Mouse (Mus musculus): ENCODE results near the gene Zcchc4. TPM values are rescaled to one million over a fixed set of nuclear protein-coding genes. Genes with fewer than 3 reads are reported as not detected.
A peak's percentile ranks its signal among the peaks of the same experiment; 100 is the strongest.

The Zcchc4 gene
- polyA plus RNA-seq, 2 experiments from 2014 or later, result 14.4 to 15.2 TPM

DNA sequence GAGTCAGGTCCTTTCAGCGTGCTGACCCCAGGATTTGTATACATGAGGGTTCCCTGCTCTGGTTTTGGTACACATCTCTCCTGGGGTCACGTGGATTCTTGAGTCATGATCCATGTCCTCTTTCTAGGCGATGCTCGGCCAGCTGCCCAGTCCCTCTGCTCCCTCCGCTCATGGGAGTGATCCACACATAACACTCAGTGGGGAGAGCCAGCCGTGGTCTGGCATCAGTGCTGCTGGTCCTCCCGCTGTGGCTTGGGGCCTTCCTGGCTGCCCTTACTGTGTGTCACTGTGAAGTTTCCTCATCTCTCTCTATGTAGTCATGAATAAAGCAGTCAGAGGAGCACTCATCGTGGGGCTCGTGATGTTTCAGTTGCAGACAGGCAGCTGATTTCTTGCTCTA is 18.9 kb downstream of the Zcchc4 start:
- ATAC-seq, result no peak

DNA sequence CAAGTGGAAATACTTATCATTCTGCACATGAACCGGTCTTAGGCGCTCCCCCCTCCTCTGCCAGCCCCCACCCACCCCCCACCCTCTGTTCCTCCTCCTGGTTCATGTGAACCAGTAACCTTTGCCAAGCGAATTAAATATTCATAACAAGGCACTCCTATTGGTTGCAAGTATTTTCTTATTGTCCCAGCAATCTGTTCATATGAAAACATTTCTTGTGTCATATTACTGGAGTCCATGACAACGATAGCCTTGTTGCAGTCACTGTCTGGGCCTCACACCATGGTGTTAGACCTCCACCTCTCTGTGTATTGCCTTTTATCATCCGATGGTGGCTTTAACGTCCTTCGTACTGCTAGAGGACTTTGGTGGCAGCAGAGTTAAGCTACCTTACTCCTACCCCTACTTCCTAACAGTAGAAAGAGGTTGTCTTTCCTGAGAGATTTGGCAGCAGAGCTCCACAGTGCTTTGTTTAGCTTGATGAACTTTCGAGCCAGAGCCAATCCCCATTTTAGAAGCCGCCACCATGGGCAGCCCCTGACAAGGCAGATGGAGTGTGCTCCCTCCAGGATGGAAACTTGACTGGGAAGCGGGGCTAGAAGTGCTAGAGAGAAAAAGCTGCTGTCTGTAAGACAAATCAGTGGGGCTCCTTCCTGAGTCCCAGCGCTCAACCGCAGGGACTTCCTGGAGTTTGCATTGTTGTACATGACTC is 24.2 kb downstream of the Zcchc4 start:
- no peak for ATAC-seq

DNA sequence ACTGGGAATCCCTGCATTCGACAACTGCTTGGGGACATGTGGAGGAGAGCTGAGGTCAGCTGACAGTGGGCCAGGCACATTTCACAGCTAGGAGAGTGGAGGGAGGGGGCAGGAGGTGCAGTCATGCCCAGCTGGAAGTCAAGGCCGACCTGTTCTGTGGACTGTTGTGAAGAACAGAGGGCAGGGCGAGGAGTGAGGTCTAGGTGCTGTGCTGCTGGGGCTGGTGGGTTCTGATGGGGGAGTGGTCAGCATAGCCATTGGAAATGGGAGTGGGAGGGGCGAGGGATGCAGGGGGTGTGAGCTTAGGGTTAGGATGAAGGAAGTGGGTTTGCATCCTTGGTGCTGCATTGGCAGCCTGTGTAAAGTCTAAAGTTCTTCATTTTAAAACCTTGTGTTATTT is 30.6 kb downstream of the Zcchc4 start:
- no peak for ATAC-seq

DNA sequence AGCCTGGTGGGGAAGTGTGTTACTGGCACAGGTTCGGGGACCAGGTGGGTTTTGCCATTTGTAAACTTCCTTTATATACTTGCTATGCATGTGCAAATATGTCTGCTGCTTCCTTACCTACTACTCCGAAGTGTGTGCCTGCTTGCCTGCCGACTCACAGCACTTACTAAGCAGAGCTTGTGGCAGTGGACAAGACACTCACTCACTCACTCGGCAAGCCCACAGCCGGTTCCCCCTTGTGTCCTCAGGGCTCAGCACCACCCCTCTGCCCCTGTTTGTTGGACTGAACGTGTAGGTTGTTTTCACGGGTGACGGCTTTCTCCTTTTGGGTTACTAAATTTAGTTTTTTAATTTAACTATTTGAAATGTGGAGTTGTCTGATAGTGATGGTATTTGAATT is 31.1 kb downstream of the Zcchc4 start:
- ATAC-seq, result no peak

DNA sequence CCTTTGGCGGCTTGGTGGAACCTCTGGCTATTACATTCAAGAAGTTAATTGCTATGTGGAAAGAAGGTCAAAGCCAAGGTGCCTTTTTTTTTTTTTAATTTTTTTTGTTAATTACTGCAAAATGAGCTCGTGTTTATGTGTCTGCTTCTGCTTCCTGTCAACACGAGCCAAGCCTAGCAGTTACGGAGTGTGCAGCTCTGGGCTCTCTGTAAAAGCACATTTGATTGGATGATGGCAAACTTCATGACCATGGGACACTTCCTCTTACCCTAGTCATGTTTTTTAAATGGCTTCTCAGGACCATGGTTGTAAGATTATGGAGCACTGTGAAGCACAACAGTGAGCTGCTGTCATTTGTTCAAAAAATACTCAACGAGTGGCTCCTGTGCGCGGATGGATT is 31.8 kb downstream of the Zcchc4 start:
- no peak for ATAC-seq

DNA sequence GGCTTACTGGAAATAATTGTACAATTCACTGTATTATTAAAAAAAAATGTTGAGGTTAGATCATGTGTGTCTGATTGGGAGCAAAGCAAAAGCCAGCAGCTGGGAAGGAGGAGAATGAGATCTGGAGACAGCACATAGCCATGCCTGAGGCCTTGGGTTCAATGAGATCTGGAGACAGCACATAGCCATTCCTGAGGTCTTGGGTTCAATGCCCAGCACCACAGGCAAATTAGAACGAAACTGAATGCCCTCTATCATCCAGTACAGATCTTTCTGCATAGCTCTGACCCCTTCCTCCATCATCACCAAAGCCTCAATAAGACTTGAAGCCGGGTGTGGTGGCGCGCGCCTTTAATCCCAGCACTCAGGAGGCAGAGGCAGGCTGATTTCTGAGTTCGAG is 35.2 kb downstream of the Zcchc4 start:
- ATAC-seq, result no peak

DNA sequence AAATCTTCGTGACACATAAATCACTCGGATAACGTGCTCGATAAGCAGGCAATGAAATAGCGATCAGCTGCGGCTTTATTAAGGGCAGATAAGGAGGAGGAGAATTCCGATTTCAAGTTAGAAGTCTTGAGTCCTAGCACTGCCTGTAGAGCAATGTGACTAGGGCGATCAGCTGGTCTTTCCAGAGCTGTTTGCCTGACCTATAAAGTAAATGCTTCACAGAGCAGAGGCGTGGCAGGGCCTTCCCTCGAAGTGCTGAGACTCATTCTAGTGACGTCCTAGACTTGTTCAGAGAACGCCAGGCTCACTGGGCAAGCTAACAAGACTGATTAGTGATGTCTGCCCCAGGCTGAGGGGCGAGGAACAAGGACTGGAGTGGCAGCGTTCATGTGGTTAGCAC is 35.8 kb downstream of the Zcchc4 start:
- ATAC-seq, result no peak

DNA sequence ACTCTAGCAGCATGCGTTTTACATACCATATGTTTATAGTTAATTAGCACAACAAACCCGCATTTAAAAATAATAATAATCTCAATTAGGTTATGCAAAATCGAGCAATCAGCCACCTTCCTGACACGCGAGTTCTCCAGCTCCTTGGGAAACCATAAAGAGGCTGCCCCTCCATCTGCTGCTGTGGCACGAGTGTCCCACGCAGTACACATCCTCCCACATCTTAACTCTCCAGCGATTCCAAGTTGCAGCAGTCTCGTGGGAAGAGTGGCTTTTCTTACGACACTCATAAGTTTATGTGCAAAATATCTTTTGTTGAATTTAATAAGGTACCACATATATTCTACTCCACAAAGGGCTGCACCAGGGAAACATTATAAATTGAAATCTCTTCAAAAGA is 37.2 kb downstream of the Zcchc4 start:
- ATAC-seq, result no peak

DNA sequence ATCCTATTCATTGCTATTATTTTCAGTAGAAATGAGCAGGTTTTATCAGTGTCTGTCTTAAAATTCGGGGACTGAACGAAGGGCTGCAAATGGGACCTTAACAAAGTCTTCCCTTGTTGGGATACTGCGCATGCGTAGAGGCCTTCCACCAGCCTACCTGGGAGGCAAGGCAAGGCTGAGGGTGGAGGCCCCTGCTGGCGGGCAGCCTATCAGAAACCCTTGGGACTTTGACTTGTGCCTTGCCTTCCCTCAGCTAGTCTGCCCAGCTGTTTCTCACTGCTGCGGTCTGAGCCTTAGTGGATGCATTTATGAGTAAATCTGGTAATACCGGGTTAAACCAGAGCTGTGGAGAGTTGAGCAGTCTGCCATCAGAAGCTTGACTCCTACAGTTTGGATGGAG is 38.1 kb downstream of the Zcchc4 start:
- no peak for ATAC-seq

DNA sequence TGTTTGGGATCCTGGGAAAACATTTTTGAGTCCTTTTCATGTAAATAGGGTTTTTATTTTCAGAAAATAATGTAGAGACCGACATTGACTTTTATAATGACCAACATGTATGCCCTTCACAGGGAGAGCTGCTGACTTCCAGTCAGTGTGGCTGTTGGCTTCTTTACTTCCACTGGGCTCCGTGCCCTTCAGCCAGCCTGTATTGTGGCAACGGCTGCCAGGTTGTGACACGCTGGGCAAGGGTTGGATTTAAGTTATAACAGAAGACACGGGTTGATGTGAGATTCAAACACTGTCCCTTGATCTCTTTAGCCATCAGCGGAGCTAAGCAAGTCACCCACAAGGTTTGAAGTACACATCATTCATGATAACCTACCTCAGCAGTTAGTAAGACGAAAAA is 43.5 kb downstream of the Zcchc4 start:
- ATAC-seq, result no peak

DNA sequence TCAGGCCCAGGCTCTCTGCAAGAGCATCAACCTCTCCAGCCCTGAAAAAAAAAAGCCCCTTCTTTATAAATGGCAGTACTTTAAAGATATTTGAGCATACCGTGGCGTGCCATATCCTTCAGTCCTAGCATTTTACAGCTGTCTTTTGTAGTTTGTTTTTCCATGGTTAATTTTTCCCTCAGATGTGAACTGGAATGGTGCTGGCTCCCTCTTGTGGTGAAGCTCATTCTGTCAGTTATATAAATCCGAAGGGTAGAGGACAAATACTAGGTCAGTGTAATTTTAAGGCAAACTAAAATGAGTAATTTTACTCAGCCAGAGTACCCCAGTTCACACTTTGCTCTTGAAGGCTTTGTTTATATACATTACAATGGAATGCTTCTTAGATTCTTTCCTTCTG is 46.5 kb downstream of the Zcchc4 start:
- ATAC-seq, result no peak

DNA sequence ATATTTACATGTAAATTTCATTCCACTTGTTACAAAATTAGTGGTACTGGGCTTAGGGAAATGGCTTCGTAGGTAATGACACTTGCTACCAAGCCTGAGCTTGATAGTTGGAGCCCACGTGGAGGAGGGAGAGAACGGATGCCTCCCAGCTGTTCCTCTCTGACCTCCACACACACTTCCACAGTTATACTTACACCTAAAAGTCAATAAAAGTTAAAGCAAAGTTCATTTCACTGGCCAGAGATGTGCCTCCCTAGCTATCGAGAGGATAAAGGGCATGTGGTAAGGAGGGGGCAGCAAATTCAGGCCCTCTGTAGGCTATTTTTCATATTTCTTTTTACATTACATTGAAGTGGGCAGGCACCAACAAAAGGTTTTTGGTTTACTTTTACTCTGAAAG is 52.7 kb downstream of the Zcchc4 start:
- no peak for ATAC-seq

DNA sequence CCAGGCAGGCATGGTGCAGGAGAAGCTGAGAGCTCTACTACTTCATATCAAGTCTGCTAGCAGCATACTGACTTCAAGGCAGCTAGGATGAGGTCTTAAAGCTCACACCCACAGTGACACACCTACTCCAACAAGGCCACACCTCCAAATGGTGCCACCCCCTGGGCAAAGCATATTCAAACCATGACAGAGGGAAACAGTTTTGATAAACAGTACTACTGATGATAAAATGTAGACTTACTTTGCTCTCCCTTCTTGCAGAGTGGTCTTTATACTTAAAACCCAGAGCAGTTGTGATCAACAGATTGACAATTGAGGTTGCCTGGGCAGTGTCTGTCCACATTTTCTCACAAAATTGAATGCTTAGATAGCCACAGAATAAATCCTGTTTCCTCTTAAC is 57.8 kb downstream of the Zcchc4 start:
- ATAC-seq, result no peak

DNA sequence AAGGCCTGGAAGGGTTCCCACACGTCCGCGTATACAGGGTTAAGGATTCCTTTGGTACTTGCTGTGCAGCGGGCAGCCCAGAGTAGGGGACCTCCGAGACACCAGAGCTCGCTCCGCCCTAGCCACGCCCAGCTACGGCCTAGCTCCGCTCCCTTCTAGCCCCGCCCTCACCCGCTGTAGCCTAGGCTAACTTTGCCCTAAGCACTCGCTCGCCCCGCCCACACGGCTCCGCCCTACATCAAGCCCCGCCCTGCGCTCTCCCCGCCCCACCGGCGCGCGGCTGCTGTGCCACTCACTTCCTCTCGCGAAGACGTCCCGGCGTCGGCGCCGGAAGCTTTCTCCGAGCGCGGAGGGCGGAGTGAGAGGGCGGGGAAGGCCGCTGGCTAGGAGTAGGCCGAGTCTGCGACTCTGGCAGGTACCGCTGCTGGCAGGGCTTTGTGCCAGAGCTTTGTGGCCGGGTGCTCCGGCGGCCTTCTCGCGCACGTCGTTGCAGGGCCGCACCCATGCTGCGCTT is 58.6 kb downstream of the Zcchc4 start, which contains the start of gene Anapc4:
Gene Anapc4, plus strand, starts transcription at position 252 of the 514 bp plus-strand sequence.
- ATAC-seq, result peak; percentile 92

DNA sequence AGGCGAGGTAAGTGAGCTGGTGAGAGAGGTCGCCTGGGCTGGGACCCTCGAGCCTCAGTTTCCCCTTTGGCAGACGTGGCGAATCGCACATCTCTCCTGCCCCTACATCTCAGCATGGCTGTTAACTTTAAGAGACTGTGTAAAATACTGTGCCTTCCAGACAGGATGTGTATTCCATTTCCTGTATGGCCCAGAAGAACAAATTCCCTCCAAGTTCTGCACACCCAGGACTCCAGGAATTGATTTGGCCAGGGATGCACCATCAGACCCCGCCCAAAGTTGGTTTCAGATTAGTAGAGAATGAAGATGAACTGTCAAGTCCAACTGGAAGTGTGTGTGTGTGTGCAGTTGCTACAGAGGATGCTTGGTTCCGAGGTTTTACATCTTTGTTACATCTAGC is 59.2 kb downstream of the Zcchc4 start:
- ATAC-seq, result peak; percentile 25

DNA sequence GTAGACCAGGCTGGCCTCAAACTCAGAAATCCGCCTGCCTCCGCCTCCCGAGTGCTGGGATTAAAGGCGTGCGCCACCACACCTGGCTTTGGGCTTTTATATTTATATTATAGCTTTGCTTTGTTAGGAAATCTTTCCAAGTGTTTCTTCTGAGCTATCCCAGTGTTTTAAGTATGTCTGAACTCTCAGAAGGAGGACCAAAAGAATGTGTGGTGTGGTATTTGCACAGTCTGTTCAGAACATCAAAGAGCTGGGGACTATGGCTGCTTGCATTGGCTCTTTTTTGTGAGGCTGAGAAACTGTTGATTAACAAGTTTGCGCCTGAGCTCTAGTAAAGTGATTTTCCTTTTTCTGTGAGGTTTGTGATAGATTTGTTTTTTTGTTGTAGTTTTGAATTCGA is 69.1 kb downstream of the Zcchc4 start:
- no peak for ATAC-seq

DNA sequence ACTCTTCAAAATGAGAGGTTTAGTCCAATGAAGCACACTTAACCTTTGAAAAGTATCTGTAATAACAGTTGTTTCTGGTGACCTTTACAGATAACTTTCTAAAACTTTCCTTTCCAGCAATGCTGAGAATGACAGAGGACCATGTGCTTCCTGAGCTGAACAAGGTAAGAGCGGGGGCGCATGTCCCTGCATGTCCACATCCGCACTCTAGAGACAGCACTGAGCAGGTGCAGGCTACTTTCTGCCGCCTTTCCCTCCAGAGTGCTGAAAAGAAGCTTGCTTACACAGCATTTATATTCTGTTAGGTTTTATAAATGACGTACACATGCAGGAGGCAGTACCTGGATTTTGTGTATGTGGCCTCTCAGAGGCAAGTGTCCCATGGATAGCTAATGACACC is 80.5 kb downstream of the Zcchc4 start:
- ATAC-seq, result no peak

DNA sequence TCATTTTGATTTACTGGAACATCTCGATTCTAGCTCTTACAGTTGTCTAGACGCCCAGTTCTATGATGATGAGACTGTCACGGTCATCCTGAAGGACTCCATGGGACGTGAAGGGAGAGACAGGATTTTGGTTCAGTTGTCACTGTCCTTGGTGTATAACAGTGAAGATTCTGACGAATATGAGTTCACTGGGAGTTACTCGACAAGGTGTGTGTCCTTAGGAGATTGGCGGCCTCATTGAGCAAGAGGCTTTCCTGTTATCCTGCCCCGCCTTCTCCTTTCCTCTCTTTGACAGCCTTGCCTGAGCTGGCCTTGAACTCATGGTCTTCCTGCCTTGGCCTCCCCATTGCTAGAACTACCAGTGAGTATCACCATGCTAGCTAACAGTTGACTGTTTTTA is 89.2 kb downstream of the Zcchc4 start:
- no peak for ATAC-seq

DNA sequence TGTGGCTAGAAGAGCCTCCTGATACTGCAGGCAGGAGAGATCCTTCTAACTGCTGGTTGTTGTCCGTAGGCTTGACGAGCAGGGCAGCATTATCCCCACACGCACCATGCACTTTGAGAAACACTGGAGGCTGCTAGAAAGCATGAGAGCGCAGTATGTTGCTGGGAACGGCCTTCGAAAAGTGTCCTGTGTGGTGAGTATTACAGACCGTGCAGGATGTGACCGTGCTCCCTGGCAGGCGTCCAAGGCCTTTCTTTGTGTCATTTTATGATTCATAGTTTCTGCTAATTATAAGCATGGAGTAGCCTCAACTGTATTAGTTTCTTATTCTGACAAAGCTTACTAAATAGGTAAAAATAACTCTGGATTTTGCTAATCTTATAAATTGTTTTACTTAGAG is 90.6 kb downstream of the Zcchc4 start:
- ATAC-seq, result no peak

DNA sequence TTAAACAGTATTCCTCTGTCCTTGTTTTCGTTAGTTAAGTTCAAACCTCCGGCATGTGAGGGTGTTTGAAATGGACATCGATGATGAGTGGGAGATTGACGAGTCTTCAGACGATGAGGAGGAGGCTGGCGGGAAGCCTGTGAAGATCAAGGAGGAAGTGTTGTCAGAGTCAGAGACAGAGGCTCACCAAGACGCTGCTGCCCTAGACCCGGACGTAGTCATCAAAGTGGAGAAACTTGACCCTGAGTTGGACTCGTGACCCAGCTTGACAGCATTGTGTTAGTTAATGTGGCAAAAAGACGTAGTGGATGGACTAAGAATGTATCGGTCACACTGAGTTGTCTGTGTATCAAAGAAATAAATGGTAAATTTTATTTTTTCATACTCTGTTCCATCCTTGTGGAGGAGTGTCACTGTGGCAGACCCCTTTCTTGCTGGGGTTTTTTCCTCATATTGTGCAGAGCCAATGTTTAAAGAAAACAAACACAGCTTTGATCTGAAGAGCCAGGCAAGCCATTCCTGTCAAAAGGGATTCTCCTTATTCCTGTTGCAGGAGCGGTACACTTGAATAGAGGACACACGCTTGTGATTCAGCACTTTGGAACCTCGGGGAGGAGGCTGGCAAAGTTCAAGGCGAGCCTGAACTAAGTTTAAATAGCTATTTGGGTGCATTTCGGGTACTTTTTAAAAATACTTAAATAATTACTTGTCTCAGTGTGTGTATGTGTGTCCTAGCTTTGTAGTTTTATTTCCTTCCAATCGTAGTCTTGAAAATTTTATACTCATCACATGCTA is 91.3 kb downstream of the Zcchc4 start:
- no peak for ATAC-seq

DNA sequence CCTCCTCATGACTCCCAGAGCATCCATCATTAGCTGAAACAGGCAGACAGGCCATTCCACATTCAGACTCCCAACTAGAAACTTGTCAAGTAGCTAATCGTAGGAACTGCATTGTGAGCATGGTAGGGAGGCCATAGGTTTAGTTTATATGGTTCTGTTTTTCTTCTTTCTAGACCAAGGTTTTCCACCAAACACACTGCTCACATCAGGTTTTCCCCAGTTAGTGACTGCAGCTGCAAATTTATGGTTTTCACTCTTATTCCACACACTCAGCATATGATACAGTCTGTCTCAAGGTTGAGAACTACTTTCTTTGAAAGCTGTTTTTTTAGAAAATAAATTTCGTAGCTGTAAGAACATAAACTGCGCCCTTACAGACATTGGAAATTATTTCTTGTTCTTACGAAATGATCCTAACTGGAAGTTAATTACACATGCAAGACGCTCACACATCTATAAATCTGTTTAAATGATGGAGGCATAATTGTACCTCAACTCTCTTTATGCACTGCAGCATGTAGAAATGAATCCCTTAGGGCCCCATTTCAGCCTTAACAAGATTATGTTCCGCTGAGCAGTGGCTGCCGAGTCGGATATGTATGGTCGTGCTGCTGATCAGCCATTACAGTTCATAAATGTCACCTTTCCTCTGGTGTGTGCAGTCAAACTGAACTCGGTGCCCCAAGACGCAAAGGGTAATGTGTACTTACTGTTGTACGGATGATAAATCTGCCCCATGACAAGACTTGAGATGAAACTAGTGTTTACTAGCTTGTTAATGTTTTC is 93.9 kb downstream of the Zcchc4 start:
- ATAC-seq, result no peak

DNA sequence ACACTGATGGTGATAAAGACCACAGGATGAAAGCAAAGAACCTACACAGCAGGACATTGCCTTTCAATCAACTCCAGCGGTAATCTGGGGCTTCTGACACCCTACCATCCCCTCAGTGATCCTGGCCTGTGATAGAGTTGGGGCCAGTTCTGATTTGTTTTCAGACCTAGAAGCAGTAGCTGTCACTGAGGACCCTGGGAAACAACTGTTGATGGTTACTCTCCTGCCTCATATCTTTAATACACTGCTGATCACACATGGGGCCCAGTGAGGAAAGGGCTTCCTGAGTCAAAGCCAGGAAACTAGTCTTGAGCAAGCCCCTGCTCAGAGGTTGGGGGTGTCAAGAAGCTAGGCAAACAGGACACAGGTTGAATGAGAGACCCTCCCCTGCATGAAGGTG is 96.3 kb downstream of the Zcchc4 start:
- no peak for ATAC-seq

DNA sequence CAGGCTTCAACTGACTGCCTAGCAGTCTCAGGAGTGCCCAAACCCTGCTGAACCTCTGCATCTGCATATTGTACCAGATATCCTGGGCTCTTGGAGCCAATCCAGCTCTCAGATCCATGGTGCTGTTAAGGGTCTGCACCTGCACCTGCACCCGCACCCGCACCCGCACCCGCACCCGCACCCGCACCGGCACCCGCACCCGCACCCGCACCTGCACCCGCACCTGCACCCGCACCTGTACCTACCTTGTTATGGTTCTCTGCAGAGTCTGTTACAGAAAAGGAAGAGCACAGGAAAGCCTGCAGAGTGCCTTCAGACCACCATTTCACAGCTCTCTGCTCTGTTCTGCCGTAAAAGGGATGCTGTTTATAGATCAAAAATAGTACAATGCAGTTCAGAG is 96.8 kb downstream of the Zcchc4 start:
- no peak for ATAC-seq

Data from CD4-positive, CD25-positive, alpha-beta regulatory T cell, adult 4 months (primary cell).